Mouse (Mus musculus): ENCODE results near the gene Atoh1. TPM values are rescaled to one million over a fixed set of nuclear protein-coding genes. Genes with fewer than 3 reads are reported as not detected.

The Atoh1 gene
- polyA plus RNA-seq (2012; rRNA removed) = not detected in 2 replicates

GRCm38 (mm10) chr6:64728499-64729198, at the start of gene Atoh1:
Gene Atoh1 (plus strand): TSS chr6:64729125.

Data from stomach, adult 2 months (tissue).